Mouse (Mus musculus) skeletal muscle tissue, adult 2 months (tissue): ENCODE data around the gene Cald1.

Experiments
- DNase-seq: peaks from one replicate; pipeline ENCODE4 v3.0.0-alpha.2; 2012; ENCODE audit warnings: low read depth, low spot score

Cald1 gene

DNA sequence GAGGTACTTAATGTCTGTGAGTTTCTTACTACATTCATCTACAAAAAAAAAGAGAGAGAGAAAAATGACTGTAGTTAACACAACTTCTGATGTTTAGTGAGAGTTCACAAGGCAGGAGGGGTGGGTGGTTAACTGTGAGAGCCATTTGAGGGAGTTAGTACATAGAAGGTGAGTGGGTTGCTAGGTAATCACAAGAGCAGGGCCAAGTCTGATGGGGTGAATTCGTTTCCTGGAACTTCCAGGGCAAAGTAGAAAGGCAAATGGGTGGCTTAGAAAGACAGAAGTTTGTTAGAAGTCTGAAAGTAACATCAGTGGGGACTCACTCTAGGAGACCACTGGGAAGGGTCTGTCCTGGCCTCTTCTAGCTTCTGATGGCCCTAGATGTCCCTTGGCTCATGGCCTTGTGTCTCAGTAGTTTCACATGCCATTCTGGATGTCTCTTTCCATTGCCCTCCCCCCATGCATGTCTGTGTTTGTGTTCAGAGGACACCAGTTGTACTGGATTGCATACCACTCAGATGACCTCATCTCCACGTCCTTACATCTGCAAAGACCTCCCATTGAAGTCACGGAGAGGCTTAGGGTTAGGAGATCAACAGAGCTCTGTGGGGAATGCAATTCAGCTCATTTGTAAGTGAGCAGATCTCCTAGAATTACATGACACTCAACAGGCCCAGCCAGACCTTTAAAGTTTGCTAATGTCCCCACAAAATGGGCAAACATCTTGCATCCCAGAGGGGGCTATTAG is 118.8 kb downstream of the Cald1 start:
- no peak for DNase-seq

DNA sequence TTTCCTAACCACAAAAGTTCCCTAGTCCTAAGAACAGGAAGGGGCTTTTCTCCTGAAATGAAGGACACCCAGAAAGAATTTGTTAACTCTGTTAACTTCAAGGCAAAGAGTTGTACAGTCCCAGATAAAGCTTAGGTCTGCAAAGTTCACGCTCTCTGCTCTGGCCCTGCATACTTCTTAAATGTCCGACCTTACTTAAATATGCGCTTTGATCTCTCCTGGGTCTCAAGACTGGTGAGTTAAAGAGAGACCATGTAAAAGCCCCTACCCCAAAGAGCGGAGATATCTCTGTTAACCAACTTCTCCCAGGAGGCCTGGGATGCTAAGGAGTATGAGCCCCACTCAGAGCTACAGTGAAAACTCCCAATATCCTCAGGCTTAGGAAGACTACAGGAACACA is 119.4 kb downstream of the Cald1 start:
- no peak for DNase-seq

DNA sequence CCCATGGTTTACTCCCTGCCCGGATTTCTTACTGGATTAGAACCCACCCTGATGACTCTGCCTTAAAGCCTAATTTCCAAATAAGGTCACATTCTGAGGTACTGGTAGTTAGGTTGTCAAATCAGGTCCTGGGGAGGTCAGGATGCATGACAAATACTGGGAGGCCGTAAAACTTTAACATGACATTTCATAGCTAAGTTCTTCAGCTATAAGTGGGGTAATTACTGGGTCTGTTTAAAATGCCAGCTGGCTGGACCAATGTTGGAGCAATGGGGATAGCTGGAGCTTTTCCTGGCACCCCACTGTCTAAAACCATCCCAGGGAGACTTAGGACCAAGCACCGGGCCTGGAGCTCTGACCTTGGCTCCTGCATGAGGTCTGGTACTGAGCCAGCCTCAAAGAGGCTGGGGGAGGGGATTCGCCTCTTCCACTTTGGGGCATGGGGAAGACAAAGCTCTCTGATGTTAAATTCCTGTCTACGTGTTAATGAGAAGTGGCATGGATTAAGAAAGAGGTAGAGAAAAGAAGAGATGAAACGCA is 120.9 kb downstream of the Cald1 start:
- DNase-seq, result no peak

DNA sequence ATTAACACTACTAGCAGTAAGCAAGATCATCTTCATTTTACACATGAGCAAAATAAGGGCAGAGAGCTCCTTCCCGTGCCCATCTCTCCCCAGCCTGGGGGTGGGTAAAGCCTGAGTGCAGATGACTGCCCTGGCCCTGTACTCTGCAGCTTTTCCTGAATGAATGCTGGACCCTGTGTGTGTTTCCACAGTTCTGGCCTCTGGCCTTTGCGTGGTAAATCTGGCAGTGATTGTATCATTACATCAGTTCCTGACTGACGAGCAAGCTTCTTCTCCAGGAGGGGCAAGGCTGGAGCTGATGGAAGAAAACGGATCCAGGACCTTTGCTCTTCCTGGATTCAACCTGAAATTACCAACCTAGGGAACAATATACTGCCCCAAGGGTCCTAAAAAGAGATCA is 122.1 kb downstream of the Cald1 start:
- DNase-seq, result peak; percentile 27

DNA sequence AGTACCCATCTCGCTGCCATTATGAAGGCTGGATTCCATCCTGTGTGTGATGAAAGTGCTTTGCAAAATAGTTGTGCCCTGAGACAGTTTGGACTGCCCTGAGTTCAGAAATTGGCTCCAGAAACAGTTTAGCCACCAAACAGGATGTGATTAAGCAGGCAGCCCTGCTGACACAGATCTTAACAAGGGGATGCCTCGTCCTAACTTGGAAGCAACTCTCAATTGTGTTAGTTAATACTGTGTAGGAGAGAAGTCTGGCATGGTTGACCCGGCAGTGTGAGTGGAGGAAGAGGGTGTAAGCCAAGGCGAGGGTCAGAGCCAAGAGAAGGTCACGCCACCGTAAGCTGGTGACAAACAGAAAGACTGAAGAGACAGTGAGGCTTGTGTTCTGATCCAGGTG is 123.4 kb downstream of the Cald1 start:
- peak; percentile 20 for DNase-seq

DNA sequence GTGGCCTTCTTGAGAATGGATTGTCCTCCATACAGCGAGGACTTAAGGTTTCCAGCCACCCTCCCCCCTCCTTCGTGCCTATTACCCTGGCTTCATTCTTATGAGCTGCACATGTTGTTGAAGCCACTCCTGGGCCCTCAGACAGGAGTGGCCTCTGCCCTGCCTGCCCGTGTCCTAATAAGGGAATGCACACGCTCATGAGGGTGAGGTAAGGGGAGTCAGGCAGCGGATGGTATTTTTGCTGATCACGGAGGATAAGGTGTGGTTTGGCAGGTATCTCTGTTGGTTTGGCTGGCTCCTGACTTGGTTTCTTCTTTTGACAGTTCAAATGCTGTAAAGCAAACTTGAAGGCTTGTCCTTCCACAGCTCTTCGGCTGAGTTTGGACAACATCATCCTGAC is 124.4 kb downstream of the Cald1 start:
- DNase-seq, result no peak

DNA sequence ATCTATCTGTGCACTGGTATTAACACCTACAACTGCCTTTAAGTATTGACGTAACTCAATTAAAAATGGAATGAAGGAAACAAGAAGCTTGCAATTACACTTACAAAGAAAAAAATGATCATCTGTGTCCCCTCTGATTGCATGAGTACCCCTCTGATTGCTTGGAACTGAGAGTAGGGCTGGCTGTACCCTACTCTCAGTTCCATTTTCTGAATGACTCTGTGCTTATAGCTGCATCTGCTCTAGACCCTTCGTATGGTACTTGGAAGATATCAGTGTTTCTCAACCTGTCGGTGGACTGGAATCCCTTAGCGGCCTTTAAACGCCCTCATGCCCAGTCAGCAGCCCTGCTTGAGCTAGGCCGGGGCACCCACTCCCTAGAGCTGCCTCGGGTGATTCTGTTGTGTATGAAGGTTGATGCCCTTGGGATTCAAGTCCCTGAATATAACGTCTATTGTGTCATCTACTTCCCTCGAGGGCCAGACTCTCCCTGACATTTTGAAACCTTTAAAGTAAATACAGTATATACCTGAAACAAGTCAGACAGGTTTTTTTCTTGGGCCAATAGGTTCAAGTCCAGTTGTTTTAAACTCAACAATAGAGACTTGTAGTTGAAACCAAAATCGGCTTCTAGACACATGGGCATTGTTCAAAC is 125.1 kb downstream of the Cald1 start:
- no peak for DNase-seq

DNA sequence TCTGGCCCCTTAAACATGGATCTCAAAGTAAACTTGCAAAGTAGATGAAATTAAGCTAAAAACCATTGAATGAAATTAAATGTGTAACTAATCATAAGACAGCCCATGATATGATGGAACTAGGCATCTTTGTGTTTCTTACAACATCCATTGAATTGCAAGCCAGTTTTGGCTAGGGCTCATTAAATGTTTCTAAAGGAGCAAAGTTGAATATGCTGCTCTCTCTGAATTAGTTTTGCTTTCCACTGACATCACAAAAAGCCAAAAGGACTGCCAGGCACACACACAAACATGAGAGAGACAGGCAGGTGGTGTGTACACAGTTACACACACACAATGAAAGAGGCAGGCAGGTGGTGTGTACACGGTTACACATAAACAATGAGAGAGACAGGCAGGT is 127.4 kb downstream of the Cald1 start:
- DNase-seq, result no peak

DNA sequence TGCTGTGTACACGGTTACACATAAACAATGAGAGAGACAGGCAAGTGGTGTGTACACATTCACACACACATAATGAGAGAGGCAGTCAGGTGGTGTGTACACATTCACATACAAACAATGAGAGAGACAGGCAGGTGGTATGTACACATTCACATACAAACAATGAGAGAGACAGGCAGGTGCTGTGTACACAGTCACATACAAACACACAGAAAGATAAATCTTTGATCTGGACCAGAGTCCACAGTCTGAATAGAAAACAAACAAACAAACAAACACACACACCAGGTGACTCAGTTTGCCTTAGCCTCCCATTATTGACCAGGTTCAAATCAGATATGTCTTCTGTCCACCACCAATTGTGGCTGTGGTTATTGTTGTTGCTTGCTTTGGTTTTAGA is 127.8 kb downstream of the Cald1 start:
- DNase-seq, result no peak

DNA sequence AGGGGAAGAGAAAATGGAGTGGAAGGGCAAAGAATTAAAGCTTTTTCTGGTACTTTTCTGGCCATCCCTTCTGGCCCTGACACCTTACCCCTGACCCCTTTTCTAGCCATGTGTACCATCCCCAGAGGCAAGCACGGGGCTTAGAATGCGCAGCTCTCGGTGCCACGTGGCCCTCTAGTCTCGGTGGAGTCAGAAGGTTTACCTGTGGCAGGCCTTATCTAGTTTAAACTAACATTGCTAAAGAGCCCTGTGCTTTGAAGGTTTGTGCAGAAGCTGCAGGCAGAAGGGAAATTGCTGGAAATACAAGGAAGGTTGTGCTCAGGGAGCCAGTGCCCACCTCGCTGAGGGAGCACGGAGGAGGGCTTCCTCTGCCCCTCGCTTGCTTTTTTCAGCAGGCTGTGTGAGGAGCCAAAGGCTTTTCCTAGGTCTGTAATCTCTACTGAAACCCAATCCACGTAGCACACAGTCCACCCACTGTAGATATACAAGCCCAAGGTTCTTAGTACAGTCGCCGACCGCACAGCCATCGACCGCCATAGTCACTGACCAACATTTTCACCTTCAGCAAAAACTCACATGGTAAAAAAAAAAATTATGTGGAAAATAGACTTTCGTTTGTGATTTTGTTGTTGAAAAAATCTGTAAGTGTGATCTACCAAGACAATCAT is 129.2 kb downstream of the Cald1 start:
- no peak for DNase-seq

DNA sequence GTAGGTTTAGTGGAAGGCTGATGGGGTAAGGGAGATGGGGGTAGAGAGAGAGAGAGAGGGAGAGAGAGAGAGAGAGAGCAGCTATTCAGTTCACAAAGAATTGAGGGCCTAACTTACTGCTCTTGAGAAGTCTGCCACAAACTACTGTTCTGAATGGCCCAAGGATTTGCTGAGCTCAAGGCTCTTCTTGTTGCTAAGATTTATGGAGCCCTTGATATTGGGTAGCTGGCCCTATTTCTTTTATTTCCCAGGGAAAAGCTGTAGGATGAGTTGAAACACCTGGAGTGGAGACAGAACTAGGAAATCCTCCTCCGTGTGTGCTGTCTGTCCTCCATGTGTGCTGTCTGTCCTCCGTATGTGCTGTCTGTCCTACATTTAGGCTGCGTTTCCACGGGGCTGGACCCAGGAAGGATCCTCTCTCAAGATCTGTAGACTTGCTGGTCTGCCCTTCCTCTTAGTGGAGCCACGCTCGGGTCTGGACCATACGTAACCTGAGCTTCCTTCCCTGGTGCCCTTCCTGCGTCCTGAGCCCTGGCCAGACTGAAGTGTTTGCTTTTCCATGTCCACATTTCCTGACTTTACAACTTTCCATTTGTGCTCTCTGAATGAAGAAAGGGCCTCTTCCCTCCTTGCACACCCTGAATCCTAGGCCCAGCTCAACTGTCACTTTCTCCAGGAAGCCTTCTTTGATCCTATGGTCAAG is 131.3 kb downstream of the Cald1 start:
- DNase-seq, result no peak

DNA sequence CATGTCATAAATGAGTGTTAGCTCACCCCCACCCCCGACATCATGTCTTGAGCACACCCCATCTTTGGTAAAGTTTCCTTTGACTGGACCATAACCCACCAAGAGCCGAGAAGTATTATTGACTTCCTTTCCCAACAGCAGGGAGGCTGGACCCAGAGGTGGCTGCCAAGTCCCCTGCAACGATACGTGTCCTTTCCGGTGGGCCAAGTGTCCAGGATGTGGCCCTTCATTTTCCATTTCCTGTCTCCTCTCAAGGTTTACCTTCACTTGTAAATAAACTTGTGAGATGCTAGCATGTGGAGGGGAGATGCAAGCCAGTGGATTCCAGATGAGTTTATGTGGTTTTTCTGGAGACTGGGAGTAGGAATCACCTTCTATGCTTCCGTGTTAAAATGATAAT is 132.7 kb downstream of the Cald1 start:
- no peak for DNase-seq

DNA sequence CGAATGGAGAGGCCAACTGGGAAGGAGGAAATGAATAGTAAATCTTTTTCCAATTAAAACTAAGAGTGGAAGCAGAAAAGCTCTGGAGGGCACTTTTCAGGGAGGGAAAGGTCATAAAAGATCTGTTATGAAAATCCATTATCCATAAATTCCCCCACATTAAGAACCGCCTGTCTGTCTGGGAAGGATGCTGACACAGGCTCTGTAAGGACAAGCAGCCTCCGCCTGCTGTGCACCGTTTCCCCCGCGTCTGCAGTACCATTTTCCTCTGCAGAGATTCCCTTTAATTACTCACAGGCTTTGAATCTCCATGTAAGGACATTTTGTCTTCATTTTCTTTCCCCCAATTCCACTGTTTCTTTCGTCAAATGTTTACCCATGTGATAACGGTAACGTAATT is 133.2 kb downstream of the Cald1 start:
- no peak for DNase-seq

DNA sequence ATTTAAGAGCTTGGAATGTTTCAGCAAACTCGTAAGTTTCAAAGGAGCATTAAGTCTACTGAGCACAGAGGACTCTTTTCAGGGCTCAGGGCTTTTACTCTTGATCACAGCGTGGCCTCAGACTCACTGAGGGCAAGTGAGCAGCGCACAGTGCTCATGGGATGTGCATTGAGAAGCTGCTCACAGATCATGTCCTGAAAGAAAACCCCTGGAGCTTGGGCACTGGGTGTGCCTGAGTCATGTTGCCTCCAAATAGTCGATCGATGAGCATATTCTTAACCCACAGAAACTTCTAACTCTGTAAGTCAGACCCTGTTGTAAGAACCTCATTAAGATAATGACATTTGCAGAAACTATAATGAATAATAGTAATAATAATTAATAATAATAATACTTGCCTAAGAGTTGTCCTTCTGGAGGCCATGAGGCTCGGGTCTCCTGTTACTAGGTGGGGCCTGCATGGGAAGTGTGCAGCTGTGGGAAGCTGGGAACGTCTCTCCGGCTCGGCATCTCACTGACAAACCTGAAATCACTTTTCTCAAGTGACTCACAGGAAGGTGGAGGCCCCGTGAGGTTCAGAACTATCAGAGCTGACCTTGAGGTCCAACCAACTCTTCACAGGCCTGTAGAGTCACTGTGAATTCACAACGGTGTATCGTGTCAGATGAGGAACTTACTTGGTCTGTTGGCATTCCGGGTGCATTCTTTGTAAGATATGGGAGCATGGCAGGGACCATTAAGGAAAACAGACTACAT is 136.8 kb downstream of the Cald1 start:
- DNase-seq, result no peak

DNA sequence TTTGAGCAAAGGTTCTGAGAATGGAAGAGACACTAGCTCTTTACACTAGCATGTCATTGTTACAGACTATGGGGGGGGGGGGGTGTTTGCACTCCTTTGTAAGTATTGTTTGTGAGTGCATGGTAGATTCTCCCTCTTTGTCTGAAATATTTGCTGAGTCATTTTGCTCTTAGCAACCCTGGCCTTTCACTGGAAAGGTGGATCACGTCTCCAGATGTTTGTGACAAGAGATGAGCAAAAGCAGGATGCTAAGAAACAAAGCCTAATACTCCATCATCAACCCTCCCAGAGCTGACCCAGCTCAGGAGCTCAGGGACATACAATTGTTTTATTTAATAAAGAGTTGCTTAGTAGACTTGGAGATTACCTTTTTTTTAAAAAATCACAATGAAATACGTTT is 138.6 kb downstream of the Cald1 start:
- DNase-seq, result no peak

DNA sequence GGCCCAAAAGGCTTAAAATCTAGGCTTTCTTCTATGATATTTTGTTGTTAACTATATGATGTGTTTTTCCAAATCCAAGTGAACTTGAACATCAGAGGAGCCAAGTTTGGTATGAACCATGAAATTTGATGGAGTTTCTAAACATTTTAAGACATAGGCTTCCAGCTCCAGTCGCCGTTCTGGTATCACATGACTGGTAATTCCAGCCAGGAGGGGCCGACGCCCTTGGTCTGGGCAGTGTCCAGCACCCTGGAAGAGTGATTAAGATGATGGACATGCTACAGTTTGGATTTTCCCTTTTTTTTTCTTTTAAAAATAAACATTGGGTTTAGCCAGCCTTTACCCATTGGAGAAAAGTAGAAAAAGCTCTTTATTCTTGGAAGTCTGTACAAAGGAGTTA is 145.6 kb downstream of the Cald1 start:
- no peak for DNase-seq

DNA sequence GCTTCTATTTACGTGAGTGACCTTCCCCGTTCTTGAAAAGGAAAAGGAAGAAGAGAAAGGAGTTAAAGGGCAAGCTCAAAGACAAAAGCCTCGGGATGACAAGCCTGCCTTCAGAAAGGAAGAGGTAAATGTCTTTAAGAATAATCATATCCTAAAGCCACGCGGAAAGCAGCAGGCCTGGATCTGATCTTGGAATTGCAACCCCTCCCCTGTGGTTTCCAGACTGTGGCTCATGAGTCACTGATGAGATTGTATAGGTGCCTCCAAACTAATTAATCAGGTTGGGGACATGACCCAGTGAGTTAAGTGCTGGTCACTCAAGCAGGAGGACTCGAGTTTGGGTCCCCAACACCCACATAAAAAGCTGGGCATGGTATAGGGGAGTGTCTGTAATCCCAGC is 149.5 kb downstream of the Cald1 start:
- DNase-seq, result no peak

DNA sequence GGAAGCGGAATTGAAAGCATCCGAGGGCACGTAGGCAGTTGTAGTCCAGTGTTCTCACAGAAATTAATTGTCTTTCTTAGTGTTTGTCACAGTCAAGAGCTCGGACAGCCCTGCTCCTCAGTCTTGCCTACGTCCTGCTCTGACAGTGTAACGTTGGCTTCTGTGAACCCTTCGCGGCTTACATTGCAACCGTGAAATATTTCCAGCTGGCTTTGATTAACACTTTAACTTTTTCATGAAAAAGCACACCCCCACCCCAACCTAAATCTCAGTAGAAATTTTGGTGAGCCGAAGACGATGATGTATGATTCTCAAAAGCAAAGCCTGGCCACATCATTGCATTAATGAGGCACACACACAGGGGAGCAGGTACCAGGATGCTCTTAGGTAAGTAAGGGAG is 150.3 kb downstream of the Cald1 start:
- no peak for DNase-seq

DNA sequence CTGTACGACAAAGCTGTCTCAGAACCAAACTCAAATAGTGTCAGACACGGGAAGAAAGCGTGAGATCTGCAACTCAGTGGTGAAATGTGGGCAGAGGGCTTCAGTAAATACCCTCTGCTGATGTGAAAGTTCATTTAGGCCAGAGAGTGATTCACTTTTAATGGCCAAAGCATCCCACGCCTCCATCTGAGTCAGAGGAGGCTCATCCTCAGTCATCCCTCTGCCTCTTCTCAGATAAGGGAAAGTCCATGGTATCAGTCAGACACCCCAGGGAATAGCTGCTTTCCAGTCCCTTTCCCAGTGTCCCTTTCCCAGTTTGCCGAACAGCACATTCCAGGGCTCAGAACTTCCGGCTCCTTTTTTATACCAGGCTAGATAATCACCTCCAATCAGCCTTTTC is 151.2 kb downstream of the Cald1 start:
- DNase-seq, result peak; percentile 13

DNA sequence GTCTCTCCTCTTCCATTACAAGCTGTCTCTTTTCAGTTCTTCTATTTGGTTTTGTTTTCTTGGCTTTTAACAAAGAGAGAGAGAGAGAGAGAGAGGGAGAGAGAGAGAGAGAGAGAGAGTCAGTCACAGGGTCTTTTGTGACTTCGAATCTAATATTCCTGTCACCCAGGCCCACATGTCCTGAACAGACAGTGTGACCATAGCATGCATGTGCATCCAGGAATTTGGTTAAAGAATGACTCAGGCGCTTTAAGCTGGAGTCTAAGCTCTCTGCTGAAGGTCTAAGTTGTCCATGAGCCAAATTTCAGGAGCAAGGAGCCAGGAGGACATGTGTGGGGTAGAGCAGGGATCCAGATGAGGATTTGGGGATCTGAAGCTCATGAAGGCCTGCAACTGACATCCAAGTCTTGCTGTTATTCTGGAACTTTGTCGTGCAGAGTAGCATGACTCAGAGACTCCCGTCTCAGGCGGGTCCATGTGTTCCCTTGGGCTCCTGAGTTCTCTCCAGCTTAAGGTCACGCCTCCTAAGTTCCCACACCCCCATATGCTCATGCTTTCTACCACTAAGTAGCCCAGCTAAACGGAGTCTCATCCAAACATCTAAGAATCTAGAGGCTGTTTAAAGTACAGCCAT is 152.3 kb downstream of the Cald1 start:
- DNase-seq, result peak; percentile 82

DNA sequence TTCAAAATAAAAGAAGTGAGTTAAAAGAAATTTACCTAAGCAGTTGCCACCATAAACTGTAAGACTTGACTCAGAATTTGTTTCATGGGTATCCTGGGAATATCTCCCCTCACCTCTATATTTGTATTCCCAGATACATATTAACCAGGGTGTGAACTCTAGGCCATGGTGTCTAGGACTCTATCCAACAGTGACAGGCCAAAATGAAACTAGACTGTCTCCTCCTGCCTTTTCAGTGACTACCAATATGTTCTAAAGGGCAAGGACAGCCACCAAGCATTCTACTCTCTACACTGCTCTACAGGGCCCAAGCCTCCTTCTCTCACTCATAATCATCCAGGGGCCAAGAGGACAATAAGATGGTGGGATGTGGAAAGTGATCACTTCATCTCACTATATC is 153.3 kb downstream of the Cald1 start:
- no peak for DNase-seq
